Mouse (Mus musculus) T-helper 2 cell (primary cell): ENCODE data around the gene Slc9a9.

ENCODE experiments used
- in situ Hi-C: fragments of 300-600 bp; cut with MboI, MseI; formaldehyde crosslinking; loops from one replicate; pipeline ENCODE4 v1.15.1; 2025; ENCODE audit warnings: high pct_unique_total_duplicates

Gene Slc9a9

GRCm38 (mm10) chr9:95153966-95154365, 484.3 kb downstream of the Slc9a9 start:
- in situ Hi-C loops, result no loop called here

DNA sequence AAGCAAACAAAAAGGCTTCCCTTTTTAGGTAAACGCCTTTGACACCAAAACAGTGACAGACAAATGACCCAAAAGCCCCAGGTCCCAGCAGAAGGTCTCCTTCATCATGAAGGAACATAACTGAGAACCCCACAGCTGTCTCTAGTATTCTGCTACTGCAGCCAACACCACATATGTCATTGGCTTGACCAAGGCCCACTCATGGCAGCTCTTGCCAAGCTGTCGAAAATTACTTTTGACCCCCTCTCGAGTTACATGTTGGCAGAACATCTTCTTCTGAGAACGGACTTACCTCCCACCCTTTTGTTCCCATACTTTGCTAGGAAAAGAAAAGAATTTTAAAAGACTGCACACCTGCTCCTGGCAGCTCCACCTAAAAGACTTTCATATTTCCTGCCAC, 488.2 kb downstream of the Slc9a9 start:
- in situ Hi-C loops, result no loop called here

- in situ Hi-C loops, result no loop called here
Observed at GRCm38 (mm10) chr9:95158916-95159315, 489.2 kb downstream of the Slc9a9 start.

DNA sequence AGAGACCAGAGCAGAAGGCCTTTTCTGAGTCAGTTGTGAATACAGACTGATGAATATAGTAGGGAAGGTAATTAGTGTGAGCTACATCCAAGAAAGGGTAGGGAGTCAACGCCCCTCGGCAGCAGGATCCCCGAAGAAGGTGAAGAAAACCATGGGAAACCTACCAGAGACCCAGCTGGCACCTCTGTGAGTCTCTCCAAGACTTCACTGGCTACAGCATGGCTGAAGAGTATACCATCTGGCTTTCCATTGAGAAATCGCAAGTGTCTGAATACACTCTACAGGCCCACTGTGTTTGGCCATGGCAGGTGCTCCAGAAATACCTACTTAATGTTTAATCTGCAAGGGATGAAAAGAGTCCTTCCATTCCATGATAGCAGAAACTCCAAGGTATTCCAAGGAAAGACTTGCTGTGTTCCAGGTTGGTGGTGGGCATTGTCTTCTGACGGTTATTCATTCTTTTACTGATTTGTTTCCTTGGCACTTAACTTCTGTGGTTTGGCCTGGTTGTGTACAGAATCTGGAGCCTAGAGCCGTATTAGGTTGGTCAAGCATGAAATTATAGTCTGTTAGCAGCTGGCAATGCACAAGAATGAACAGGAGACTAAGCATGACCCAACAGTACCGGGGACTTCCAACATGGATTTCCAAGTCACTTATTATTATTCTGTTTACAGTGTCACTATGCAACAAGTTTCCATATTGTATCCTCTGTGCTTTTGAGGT, 491.0 kb downstream of the Slc9a9 start:
- in situ Hi-C loops, result loop anchor here (10.0 kb wide), 1 partner anchor 1104 kb away; no protein-coding TSS in a partner anchor

DNA sequence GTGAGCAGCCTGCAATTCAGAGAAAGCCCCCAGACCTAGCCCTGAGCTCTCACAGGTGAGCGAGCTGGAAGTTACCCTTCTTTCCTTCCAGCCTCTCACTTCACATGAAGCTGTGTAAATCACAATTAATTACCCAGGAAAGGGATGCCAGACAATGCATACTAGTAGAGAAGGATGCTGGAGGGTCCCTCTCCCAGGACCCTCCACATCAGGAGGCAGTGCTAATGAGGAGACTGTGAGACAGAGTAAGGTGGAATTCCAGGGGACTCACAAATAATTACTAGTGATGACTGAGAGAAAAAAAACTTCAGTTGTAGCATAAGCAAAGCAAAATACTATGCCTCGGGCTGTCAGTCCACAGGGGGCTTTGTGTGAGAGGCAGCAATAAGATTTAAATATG, 492.0 kb downstream of the Slc9a9 start:
- in situ Hi-C loops, result loop anchor here (10.0 kb wide), 1 partner anchor 1103 kb away; no protein-coding TSS in a partner anchor

DNA sequence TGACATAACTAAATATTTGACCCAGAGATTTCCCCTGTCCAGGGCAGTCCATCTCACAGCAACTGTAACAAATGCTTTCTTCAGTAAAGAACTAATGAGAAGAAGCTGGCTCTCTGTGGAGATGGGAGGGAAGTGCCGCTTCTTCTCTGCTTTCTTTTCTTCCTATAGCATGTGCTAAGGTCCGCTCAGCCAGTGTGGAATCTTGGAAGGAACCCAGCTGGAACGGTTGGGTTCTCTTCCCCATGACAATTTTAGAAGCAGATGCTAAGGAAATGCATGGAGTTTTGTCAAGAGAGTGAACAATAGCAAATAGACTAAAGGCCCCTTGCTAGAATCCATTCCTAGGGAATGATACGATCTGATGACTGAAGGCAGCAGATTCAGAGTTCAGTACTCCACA, 496.5 kb downstream of the Slc9a9 start:
- in situ Hi-C loops, result loop anchor here (10.0 kb wide), 1 partner anchor 1099 kb away; no protein-coding TSS in a partner anchor

- in situ Hi-C loops, result loop anchor here (10.0 kb wide), 1 partner anchor 1097 kb away; no protein-coding TSS in a partner anchor
Observed at GRCm38 (mm10) chr9:95167806-95168205, 498.1 kb downstream of the Slc9a9 start.

DNA sequence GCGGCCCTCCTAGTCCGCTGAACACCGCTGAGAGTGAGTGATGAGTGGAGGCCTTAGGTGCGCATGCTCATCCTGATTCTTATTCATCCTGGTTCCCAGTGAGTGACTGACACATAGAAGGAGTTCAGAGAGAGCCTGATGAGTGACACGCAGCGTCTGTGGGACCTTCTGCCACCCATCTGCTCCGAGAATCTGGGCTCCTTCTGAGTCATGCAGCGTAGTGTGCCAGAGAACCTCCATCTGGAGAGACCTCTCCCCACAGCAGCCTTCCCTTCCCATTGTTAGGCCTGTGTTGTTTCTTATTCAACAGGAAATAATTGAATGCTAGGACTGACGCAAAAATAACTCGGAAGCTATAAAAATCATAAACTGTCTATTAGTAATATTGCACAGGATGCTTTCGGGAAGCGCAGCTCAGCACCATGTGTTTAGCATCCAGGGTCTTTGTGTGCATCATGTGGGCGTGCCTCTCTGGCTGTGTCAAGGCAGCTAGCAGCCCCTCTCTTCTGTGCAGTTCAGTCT, 498.8 kb downstream of the Slc9a9 start:
- in situ Hi-C loops, result loop anchor here (10.0 kb wide), 1 partner anchor 1096 kb away; no protein-coding TSS in a partner anchor

GRCm38 (mm10) chr9:95178170-95178569, 508.5 kb downstream of the Slc9a9 start:
- in situ Hi-C loops, result no loop called here

DNA sequence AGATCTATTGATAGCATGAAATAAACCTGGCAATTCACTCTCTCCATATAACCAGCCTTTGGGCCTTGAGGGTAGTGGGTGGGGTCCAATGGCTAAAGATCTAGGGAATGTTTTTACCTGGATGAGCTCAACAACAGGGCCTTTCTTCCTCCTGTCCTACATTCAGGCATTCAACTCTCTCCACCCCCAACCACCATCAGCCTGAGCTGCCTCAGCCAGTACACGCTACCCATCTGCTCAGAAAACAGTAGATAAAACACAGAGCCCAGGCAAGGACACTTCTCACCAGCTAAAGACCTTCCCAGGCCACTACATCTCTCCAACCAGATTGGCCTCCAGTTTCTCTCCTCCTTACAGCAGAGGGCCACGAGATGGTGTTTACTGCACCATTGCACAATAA, 510.3 kb downstream of the Slc9a9 start:
- in situ Hi-C loops, result no loop called here

- in situ Hi-C loops, result no loop called here
Observed at GRCm38 (mm10) chr9:95180569-95180968, 510.9 kb downstream of the Slc9a9 start.

GRCm38 (mm10) chr9:95181241-95182043, 511.7 kb downstream of the Slc9a9 start:
- in situ Hi-C loops, result no loop called here

GRCm38 (mm10) chr9:95182272-95182671, 512.6 kb downstream of the Slc9a9 start:
- in situ Hi-C loops, result no loop called here

DNA sequence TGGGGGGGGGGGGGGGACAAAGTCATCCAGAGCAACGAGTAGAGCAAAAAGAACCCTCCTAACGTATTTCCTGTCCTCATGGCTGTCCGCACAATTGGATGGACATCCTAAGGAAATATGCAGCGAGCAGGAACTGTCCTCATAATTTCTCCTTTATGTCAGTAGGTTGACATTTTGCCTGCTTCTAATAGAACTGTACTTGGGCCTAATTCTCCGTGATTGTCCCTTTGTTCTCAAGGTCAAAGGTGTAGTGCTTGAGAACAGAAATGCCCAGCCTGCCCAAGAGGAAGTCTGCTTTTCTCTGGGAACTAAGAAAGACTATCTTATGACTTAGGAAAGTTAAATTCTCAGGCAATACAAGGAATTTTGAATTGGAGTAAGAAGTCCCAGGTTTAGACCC, 514.7 kb downstream of the Slc9a9 start:
- in situ Hi-C loops, result no loop called here

GRCm38 (mm10) chr9:95185840-95186239, 516.1 kb downstream of the Slc9a9 start:
- in situ Hi-C loops, result no loop called here

DNA sequence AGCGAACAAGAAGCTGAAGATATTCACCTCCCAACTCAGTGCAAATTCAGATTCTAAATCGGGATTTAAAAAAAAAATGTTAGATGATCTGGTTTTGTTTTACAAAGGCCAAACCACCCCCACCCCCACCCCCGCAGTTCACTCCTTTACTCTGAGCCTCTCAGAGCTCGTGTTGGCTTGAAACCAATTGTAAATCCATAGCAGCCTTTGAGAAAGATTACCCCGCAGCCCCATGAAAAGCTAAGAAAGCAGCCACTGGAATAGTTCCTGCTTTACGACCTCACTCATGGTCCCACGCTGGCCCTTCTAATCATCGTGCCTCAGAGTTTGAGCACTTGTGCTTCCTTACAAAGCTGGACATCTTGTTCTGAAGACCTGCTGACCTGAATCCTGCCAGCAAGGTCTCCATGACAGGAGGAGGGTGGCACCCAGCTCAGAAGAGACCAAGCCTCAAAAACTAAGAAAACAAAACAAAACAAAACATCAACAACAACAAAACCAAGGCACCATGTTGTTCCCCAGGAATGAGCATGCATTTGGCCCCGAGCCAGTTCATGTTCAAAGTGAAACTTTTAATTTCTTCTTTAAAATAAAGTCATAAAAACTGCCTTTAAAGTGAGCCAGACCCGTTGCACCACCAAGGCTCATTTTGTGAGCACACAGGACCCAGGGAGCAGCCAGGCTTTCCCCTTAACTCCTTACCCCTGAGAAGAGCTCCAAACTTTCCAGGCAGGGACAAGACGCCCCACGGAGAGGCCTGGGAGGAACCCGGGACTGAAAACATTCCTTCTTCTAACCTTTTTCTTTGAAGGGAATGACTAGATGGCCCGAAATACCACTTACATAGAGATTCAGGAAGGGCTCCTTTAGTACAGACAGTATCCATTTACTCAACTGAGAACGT, 516.9 kb downstream of the Slc9a9 start:
- in situ Hi-C loops, result no loop called here

- in situ Hi-C loops, result no loop called here
Observed at GRCm38 (mm10) chr9:95188362-95189217, 518.9 kb downstream of the Slc9a9 start.

- in situ Hi-C loops, result no loop called here
Observed at GRCm38 (mm10) chr9:95189218-95189605, 519.5 kb downstream of the Slc9a9 start.

- in situ Hi-C loops, result no loop called here
Observed at GRCm38 (mm10) chr9:95191442-95191841, 521.7 kb downstream of the Slc9a9 start.

GRCm38 (mm10) chr9:95192901-95193532, 523.3 kb downstream of the Slc9a9 start:
- in situ Hi-C loops, result no loop called here
